Mouse (Mus musculus) heart, postnatal 0 days (tissue): ENCODE results near the gene Prpf40a.

ENCODE experiments used
- CTCF ChIP-seq: IDR thresholded peaks from 2 replicates; pipeline ENCODE4 v1.5.1; 2016; ENCODE audit warnings: antibody characterized with exemption, control low read depth, low read depth
- EP300 ChIP-seq: IDR thresholded peaks from 2 replicates; pipeline ENCODE4 v1.6.1; 2016; ENCODE audit warnings: antibody characterized with exemption, low read depth

DNA sequence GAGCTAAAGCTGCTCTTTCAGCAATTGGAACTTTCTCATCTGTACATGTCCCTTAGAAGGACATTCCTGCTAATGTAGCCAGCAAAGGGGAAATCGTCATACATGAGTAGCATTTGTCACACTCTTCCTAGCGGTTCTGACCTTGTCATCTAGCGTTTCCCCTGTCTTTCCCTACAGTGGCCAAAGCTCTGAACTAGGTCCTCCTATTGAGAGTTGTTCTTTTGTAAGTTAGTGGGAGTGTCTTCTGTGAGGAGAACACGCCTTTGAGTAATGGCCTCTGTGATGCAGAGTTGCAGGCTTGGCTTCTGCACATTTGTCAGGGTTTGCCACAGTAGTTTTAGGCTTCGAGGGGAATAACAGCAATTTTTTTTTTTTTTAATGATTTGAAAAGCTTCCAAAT, 82.5 kb downstream of the Prpf40a start:
- TF ChIP-seq EP300 (no peak), CTCF (no peak)
